Mouse (Mus musculus) intestine, embryonic 14.5 days (tissue): ENCODE data around the gene Agpat3. TPM values are rescaled to one million over a fixed set of nuclear protein-coding genes. Genes with fewer than 3 reads are reported as not detected.
"Not testable (repeated sequence)": the region's sequence is repeated elsewhere in the genome, so short reads cannot be mapped to it uniquely, and the experiment has no call there.

Experiments
- ATAC-seq: fragments of 200-750 bp; cut with Nextera tagmentation; replicated peaks from 2 replicates; pipeline ENCODE4 v1.8.0; 2017; ENCODE audit warnings: low read depth, moderate number of reproducible peaks, moderate TSS enrichment, moderate library complexity; ENCODE audit not compliant: low FRiP score, low TSS enrichment
- DNase-seq: peaks from one replicate; pipeline ENCODE4 v3.0.0-alpha.2; 2018; ENCODE audit warnings: low spot score
- H3K27ac ChIP-seq: fragments of 300-500 bp; sonication (generic); 2 replicates; pipeline ENCODE4 v1.5.1; 2014; ENCODE audit warnings: low read depth, mild to moderate bottlenecking, control low read depth
- H3K27me3 ChIP-seq: fragments of 300-500 bp; sonication (generic); replicated peaks from 2 replicates; pipeline ENCODE4 v1.6.1; 2014; ENCODE audit warnings: low read length, control low read depth; ENCODE audit not compliant: control insufficient read depth, insufficient read depth
- H3K36me3 ChIP-seq: fragments of 300-500 bp; sonication (generic); 2 replicates; pipeline ENCODE4 v1.6.1; 2014; ENCODE audit warnings: low read length, control low read depth; ENCODE audit not compliant: control insufficient read depth, insufficient read depth
- H3K4me1 ChIP-seq: fragments of 300-500 bp; sonication (generic); replicated peaks from 2 replicates; pipeline ENCODE4 v1.6.1; 2014; ENCODE audit warnings: low read length, control low read depth, mixed read lengths; ENCODE audit not compliant: control insufficient read depth, insufficient read depth
- H3K4me2 ChIP-seq: fragments of 300-500 bp; sonication (generic); 2 replicates; pipeline ENCODE4 v1.6.1; 2014; ENCODE audit warnings: low read length
- H3K4me3 ChIP-seq: fragments of 300-500 bp; sonication (generic); 2 replicates; pipeline ENCODE4 v1.5.1; 2014; ENCODE audit warnings: low read depth, low read length, control low read depth, mixed read lengths
- H3K9ac ChIP-seq: fragments of 300-500 bp; sonication (generic); 2 replicates; pipeline ENCODE4 v1.6.1; 2014; ENCODE audit warnings: mild to moderate bottlenecking, low read length
- H3K9me3 ChIP-seq: fragments of 300-500 bp; sonication (generic); 2 replicates; pipeline ENCODE4 v1.6.1; 2016; ENCODE audit warnings: low read length, control low read depth; ENCODE audit not compliant: control insufficient read depth
- WGBS: fragments of 180-500 bp; shearing (Covaris S2); extraction: QIAGEN DNeasy Blood & Tissue Kit; methylation state at CpG from one replicate; pipeline ENCODE4 v1.1.7; 2014; 5-methylcytosine and 5-hydroxymethylcytosine counted together
- polyA plus RNA-seq: library from polyadenylated mRNA; unstranded; fragments of >200 nt; fragmentation: Nextera tagmentation; extraction: Ambion mirVana; gene quantifications from 2 replicates; pipeline ENCODE4 v1.2.1, GENCODE M21; 2014

The Agpat3 gene
- polyA plus RNA-seq, 1 experiment from 2014 or later, result 59.2 TPM

GRCm38 (mm10) chr10:78366195-78366834 lies 14.0 kb upstream of the Agpat3 start:
- 47% methylated on average over 5 of the region's 5 CpGs for WGBS
- ATAC-seq (no peak), DNase-seq (no peak)
- Histone ChIP-seq H3K27me3 (no peaks in the 10 kb centered on the region), H3K4me1 (no peaks in the 10 kb centered on the region), H3K36me3 (no peaks in the 10 kb centered on the region), H3K4me2 (no peak overlapping the region), H3K27ac (no peak overlapping the region), H3K9ac (no peak overlapping the region), H3K4me3 (no peak overlapping the region), H3K9me3 (no peaks in the 10 kb centered on the region)

- H3K4me1 ChIP-seq, result no peaks in the 10 kb centered on the region
- no peaks in the 10 kb centered on the region for H3K36me3 ChIP-seq
- no peak overlapping the region for H3K4me2 ChIP-seq
- no peaks in the 10 kb centered on the region for H3K9me3 ChIP-seq
- DNase-seq, result no peak
- no peaks in the 10 kb centered on the region for H3K27me3 ChIP-seq
- H3K9ac ChIP-seq, result no peak overlapping the region
- 73% methylated on average over 6 of the region's 6 CpGs for WGBS
- no peak overlapping the region for H3K4me3 ChIP-seq
- no peak overlapping the region for H3K27ac ChIP-seq
- ATAC-seq, result no peak
These were observed 13.3 kb upstream of the Agpat3 start for GRCm38 (mm10) chr10:78365555-78365954.

DNA sequence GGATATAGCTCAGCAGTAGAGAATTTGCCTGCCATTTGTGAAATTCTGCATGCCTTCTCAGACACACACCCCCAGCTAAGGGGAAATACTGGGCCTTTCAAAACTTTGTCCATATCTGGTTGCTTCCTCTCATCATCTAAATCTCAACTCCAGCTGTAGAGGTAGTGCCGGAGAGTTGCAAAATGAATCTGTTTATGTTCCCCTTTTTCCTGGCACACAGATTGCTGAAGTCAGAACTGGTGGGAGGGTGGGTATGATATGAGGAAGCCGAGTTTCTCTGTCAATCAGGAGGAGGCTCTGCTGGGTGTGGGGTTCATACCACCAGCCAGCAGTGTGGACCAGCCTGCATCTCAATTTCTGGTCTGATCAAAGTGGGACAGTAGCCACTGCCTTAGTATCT lies 11.8 kb upstream of the Agpat3 start:
- DNase-seq (no peak), ATAC-seq (no peak)
- WGBS, result 57% methylated on average over 2 of the region's 2 CpGs
- H3K27ac ChIP-seq, result no peak overlapping the region
- no peak overlapping the region for H3K9ac ChIP-seq
- H3K9me3 ChIP-seq, result no peaks in the 10 kb centered on the region
- no peaks in the 10 kb centered on the region for H3K36me3 ChIP-seq
- H3K4me3 ChIP-seq, result no peak overlapping the region
- H3K4me1 ChIP-seq, result no peaks in the 10 kb centered on the region
- H3K4me2 ChIP-seq, result no peak overlapping the region
- no peaks in the 10 kb centered on the region for H3K27me3 ChIP-seq

DNA sequence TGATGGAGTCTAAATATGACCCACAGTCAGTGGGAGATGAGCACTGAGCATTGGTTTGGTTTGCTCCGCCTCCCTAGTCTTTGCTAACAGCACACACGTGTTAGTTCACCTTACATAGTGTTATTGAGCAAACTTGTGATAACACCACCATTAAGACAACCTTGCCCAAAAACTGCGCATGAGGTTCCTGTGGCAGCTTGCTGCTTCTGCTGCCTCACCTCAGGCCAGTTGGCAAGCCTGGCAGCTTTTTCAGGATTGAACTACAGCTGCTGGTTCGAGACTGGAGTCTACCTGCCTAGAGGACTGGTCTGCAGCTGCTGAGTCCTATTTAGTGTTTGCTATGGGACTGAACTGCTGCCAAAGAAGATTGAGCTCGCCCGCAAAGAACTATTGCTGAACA lies 11.1 kb upstream of the Agpat3 start:
- Histone ChIP-seq H3K36me3 (no peaks in the 10 kb centered on the region), H3K4me3 (no peak overlapping the region), H3K9me3 (no peaks in the 10 kb centered on the region), H3K4me1 (no peaks in the 10 kb centered on the region), H3K9ac (no peak overlapping the region), H3K27ac (no peak overlapping the region), H3K4me2 (no peak overlapping the region), H3K27me3 (no peaks in the 10 kb centered on the region)
- DNase-seq, result no peak
- WGBS, result 85% methylated on average over 6 of the region's 6 CpGs
- ATAC-seq, result no peak

GRCm38 (mm10) chr10:78361951-78362350 lies 9.7 kb upstream of the Agpat3 start:
- no peaks in the 10 kb centered on the region for H3K36me3 ChIP-seq
- no peaks in the 10 kb centered on the region for H3K9me3 ChIP-seq
- no peak overlapping the region for H3K9ac ChIP-seq
- H3K4me3 ChIP-seq, result no peak overlapping the region
- no peak overlapping the region for H3K4me2 ChIP-seq
- H3K4me1 ChIP-seq, result no peaks in the 10 kb centered on the region
- ATAC-seq (no peak), DNase-seq (no peak)
- no peaks in the 10 kb centered on the region for H3K27me3 ChIP-seq
- no peak overlapping the region for H3K27ac ChIP-seq
- 81% methylated on average over 2 of the region's 2 CpGs for WGBS

GRCm38 (mm10) chr10:78360290-78360711 lies 8.0 kb upstream of the Agpat3 start:
- WGBS, result 73% methylated on average over 3 of the region's 3 CpGs
- Histone ChIP-seq H3K4me1 (no peaks in the 10 kb centered on the region), H3K9me3 (no peaks in the 10 kb centered on the region), H3K36me3 (no peaks in the 10 kb centered on the region), H3K9ac (no peak overlapping the region), H3K4me2 (no peak overlapping the region), H3K4me3 (no peak overlapping the region), H3K27ac (no peak overlapping the region), H3K27me3 (no peaks in the 10 kb centered on the region)
- no peak for DNase-seq
- no peak for ATAC-seq

GRCm38 (mm10) chr10:78358999-78359398 lies 6.7 kb upstream of the Agpat3 start:
- not testable (repeated sequence) for H3K27me3 ChIP-seq, DNase-seq, H3K9me3 ChIP-seq, H3K4me1 ChIP-seq, ATAC-seq, H3K4me3 ChIP-seq, H3K27ac ChIP-seq, H3K4me2 ChIP-seq, H3K36me3 ChIP-seq, H3K9ac ChIP-seq
- 95% methylated on average over 3 of the region's 3 CpGs for WGBS

DNA sequence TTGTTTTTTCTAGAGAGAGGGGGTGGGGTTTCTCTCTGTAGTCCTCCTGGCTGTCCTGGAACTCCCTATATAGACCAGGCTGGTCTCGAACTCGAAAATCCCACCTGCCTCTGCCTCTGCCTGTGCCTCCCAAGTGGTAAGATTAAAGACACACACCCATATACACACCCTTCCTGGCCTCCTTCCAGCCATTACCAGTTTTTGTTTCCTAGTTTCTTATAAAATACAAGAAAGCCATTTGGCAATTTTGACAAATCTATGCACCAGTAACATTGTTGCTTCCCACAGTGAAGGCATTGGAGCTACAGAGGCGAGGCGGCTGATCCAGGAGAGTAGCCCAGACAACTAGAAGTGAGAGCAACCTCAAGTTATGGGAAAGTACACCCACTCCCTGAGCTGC lies 6.0 kb upstream of the Agpat3 start:
- no peak for DNase-seq
- Histone ChIP-seq H3K27me3 (no peaks in the 10 kb centered on the region), H3K4me3 (no peak overlapping the region), H3K9ac (no peak overlapping the region), H3K4me2 (no peak overlapping the region), H3K9me3 (no peaks in the 10 kb centered on the region), H3K4me1 (no peaks in the 10 kb centered on the region), H3K27ac (no peak overlapping the region), H3K36me3 (no peaks in the 10 kb centered on the region)
- no peak for ATAC-seq
- WGBS, result 91% methylated on average over 4 of the region's 4 CpGs

- H3K4me2 ChIP-seq, result no peak overlapping the region
- WGBS, result 85% methylated on average over 5 of the region's 5 CpGs
- no peak overlapping the region for H3K27ac ChIP-seq
- H3K27me3 ChIP-seq, result no peaks in the 10 kb centered on the region
- H3K9me3 ChIP-seq, result no peaks in the 10 kb centered on the region
- H3K4me1 ChIP-seq, result 0 out of 2 replicates have a peak, but pooled peaks cover 4% of the 10 kb centered on the region
- no peak overlapping the region for H3K9ac ChIP-seq
- DNase-seq, result no peak
- no peak for ATAC-seq
- no peaks in the 10 kb centered on the region for H3K36me3 ChIP-seq
- no peak overlapping the region for H3K4me3 ChIP-seq
These were observed 5.5 kb upstream of the Agpat3 start for GRCm38 (mm10) chr10:78357742-78358141.
